Mouse (Mus musculus) splenic B cell, adult 2 months (primary cell): Measurements from ENCODE around the gene Helz2.
A peak's percentile ranks its signal among the peaks of the same experiment; 100 is the strongest.

ENCODE experiments used
- DNase-seq: peaks from one replicate; pipeline ENCODE4 v3.0.0-alpha.2; 2011; ENCODE audit warnings: low read depth, low spot score
- H3K27me3 ChIP-seq: 2 replicates; pipeline ENCODE4 v1.6.1; 2012; ENCODE audit warnings: mild to moderate bottlenecking, low read length, moderate library complexity, mixed read lengths; ENCODE audit not compliant: control insufficient read depth, poor library complexity, insufficient read depth, severe bottlenecking
- H3K36me3 ChIP-seq: 2 replicates; pipeline ENCODE4 v1.6.1; 2012; ENCODE audit warnings: mild to moderate bottlenecking, low read length, moderate library complexity, mixed read lengths; ENCODE audit not compliant: control insufficient read depth, poor library complexity, insufficient read depth, severe bottlenecking

The Helz2 gene

DNA sequence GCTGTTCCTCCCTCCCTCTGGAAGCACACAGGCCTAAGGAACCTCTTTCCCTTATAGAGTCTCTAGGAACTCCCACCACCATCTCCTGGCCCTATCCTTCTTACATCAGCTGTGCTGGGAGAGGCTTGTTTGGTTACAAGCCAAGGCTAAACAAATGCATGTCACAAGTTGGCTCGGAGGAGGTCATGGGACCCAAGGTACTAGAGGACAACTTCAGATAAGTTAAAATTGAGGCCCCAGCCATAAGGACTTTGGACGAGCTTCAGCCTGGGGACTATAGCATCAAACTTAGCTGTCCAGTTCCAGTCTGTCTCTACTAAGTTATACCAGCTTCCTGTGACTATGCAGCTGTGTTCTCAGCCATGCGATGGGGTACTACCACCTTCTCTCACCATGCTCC lies 14.7 kb downstream of the Helz2 start:
- peaks cover 32% of the 10 kb centered on the region for H3K36me3 ChIP-seq
- H3K27me3 ChIP-seq, result no peaks in the 10 kb centered on the region
- DNase-seq, result no peak

DNA sequence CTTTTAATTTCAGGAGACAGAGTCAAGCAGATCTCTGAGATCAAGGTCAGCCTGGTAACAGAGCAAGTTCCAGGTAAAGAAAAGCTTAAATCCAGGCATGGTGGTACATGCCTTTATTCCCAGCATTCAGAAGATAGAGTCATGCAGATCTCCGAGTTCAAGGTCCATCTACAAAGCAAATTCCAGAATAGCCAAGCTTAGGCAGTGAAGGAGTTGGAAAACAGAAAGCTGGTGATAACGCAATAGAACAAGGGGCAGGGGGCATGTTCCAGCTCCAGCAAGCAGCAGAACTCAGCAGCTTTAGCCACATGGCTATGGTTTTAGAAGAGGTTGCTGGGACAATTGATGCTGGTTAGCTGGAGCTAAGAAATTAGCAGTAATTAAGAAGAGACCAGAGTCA lies 16.8 kb downstream of the Helz2 start:
- peaks cover 16% of the 10 kb centered on the region for H3K36me3 ChIP-seq
- no peak for DNase-seq
- H3K27me3 ChIP-seq, result no peaks in the 10 kb centered on the region

DNA sequence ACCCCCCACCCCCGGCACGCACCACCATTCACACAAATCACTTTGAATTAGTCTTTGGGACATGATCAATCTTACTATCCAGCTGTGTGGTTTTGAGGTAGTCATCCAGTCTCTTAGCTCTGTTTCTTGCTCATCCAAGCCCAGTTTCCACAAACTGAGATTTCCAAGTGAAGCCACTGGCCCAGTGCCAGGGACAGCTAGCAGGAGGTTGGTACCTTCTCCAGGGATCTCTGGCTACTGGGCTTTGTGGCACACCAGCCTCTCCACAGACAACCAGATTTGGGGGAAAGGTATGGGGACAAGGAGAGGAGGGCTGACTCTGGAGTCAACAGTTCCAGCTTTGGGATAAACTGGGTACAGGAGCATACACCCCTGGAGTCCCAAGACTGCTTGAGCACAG lies 21.5 kb downstream of the Helz2 start:
- no peaks in the 10 kb centered on the region for H3K27me3 ChIP-seq
- no peaks in the 10 kb centered on the region for H3K36me3 ChIP-seq
- DNase-seq, result no peak

DNA sequence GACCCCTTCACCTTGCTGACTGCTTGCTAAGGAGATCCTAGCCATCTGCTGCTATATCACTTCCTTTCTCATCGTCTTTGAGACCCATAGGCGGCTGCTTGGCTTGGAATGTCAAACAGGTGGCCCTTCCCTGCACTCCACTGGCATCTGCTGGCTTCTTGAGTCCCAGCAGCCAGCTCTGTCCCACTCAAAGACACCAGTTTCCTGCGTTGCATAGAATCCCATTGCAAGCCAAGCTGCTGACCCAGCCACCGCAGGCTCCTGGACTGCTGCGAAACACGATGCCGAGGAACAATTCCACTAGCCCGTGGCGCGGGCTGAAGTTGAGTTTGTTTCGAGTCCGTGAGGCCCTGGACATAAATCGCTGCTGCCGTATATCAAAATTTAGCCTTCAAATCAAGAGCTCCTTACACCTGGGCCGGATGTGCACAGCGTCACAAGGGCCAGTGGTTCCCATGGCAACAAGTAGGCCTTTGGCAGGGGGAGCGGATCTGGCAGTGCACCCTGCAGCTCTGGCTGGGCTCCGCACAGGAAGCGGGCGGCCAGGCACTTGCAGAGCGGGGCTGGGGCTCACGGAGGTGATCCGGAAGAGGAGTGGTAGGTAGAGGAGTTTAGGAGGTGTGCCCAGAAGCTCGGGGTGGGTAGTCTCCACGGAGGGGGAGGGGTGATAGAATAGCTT lies 22.1 kb downstream of the Helz2 start, which contains the start of gene Fndc11:
Gene Fndc11, plus strand, starts transcription at position 476 of the 679 bp plus-strand sequence.
- H3K36me3 ChIP-seq, result no peaks in the 10 kb centered on the region
- peak; percentile 96 for DNase-seq
- H3K27me3 ChIP-seq, result no peaks in the 10 kb centered on the region

DNA sequence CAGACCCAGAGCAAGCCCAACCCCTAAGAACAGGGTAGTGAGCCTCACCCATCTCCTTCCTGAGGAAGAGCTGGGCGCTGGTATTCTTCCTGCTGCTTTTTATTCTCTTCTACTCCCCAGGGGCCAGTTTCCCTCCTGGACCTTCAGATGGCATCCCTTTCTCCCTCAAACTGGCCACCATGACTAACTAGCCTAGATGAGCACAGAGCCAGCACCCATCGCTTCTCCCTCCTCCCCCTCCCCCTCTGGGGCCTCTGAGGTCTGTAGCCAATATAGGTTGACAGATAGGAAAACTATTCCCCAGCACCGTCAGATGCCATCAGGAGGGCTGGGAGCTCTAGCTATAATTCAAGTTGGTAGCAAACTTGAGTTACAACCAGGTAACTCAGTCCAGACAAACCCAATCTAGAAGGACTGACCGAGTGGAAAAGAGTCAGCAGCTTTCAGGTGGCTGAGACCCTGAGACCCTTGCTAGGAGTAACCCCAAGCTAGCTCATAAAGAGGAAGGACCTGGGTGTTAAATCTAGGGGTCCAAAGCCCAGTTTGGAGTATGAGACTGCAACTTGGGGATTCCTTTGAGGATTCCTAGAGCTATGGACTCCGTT lies 22.8 kb downstream of the Helz2 start:
- Histone ChIP-seq H3K36me3 (no peaks in the 10 kb centered on the region), H3K27me3 (no peaks in the 10 kb centered on the region)
- no peak for DNase-seq

DNA sequence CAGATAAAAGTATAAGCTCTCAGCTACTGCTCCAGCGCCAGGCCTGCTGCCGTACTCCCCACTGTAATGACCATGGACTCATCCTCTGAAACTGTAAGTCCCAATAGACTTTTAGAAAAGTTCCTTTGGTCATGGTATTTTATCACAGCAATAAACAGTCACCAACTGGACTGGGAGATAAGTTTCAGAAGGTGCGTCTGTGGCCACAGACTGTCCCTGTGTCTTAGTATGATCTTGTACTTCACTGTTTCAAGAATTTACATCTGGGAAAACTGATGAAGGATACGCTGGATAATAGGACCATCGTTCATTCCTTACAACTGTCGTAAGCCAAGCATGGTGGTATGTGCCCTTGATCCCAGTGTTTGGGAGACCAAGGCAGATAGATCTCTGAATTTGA lies 25.8 kb downstream of the Helz2 start:
- H3K36me3 ChIP-seq, result no peaks in the 10 kb centered on the region
- no peaks in the 10 kb centered on the region for H3K27me3 ChIP-seq
- no peak for DNase-seq

DNA sequence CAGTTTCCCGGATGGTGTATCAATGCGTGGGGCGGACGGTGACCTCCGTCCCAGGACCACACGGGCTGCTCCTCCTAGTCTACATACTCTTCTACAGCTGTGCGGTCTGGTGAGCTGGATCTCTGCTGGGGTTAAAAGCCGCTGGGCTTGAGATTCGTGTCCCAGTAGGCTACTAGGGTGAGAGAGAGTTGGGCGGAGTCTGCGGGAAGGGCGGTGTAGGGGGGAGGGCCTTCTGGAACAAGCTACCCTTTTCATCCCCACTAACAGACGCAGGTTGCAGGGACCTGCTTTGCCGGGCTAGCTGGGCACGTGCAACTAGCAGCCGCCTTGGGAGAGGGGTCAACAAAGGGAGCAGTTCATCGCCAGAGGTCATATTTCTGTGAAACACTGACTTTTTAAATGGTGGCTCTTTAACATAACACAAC lies 28.8 kb downstream of the Helz2 start, which contains the start of gene Srms:
Gene Srms, minus strand, starts transcription at position 165 of the 425 bp plus-strand sequence.
- H3K36me3 ChIP-seq, result no peaks in the 10 kb centered on the region
- H3K27me3 ChIP-seq, result no peaks in the 10 kb centered on the region
- peak; percentile 49 for DNase-seq

DNA sequence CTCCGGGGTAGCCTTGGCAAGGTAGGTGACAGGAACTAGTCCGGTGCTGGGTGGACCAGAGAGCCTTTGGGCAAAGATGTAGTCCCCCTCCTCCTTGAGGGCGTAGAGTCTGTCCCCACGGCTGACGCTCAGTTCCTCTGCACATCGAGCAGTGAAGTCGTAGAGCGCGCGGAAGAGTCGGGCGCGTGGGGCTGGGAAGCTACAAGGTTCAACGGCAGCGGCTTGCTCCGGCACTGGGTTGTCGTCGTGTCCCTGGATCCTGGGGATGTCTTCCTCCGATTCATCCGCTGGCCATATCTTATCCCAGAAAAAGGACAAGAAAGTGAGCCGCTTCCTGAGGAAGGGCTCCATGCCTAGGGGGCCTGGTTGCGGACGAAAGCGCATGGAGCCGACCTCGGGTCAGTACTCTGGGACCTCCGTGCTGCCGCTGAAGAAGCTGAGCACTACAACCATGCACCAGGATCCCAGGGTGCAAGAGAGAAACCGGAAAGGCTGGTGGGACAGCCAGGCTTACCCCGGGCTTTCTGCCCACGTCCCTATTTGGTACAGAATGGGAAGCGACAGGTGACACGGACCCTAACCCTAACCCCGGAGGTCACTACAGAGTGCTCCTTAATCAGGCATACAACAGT lies 29.3 kb downstream of the Helz2 start:
- no peaks in the 10 kb centered on the region for H3K27me3 ChIP-seq
- DNase-seq, result peak; percentile 43
- no peaks in the 10 kb centered on the region for H3K36me3 ChIP-seq

DNA sequence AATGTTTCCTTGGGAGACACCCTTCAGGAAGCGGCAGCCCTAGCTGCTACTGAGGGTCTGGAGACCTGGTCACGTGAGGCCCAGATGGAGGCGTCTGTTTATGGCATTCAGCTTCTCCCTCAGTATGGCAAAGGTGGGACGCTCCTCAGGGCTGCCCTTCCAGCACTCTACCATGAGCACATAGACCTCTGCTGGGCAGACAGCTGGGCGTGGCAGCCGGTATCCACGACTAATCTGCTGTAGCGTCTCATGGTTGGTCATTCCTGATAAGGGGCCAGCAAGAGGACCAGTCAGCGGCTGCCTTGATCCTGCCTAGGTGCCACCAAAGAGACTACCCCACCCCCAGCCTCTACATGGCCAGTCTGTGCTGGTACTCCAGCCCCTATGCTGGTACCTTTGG lies 35.7 kb downstream of the Helz2 start:
- DNase-seq, result no peak
- H3K36me3 ChIP-seq, result no peaks in the 10 kb centered on the region
- H3K27me3 ChIP-seq, result no peaks in the 10 kb centered on the region

DNA sequence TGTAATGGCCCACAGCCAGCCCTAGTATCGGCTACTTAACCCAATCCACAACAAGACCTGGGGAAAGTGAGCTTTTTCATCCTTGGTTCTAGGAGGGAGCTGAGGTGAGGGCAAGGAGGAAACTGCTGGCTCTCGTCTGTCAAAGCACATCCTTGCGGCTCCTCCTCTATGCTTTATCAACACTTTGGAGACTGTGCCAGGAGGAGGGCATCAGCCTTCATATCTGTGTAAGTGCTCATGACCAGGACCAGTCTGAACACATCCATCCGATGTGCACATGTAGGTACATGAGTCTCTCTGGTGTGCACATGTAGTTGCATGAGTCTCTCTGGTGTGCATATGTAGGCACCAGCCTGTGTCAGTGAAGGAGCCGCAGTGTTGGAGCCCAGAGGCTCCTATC lies 36.1 kb downstream of the Helz2 start:
- no peaks in the 10 kb centered on the region for H3K36me3 ChIP-seq
- DNase-seq, result no peak
- H3K27me3 ChIP-seq, result no peaks in the 10 kb centered on the region

DNA sequence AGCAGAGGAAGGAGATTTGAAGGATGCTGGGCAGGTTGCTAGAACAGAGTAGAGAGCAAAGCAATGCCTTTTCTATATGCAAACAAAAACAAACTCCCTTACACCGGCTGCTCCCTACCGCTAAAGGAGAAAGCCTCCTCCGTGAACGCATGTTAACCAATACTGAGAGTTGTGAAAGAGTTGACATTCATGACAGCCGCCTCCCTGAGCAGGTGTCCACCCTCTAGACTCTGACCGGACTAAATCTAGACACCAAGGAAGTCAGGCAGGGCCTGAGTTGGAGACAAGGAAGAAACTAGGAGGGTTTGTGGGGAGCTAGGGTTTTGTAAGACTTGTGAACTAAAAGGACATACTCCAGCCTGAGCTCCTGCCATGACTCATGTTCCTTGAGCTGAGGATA lies 38.9 kb downstream of the Helz2 start:
- DNase-seq, result no peak
- Histone ChIP-seq H3K36me3 (no peaks in the 10 kb centered on the region), H3K27me3 (no peaks in the 10 kb centered on the region)

DNA sequence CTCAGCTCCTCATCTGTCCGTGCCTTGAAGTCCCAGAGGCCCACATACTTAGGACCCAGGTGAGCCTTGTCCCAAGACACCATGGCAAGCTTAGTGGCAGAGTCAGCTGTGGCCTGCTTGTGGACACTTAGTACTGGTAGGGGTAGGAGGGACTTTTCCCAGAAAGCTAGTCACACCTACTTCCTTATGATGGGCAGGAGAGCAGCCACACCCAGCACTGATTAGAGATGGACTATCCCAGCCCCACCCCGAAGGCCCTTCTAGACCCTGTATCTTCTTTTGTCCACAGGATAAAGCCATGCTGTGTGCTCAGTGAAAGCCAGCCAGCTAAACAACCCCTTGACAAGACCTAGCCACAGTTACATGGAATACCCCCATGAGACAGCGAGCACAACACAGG lies 39.4 kb downstream of the Helz2 start, which contains the start of gene Ptk6:
Gene Ptk6, minus strand, starts transcription at position 368 of the 400 bp plus-strand sequence.
- no peaks in the 10 kb centered on the region for H3K36me3 ChIP-seq
- no peak for DNase-seq

DNA sequence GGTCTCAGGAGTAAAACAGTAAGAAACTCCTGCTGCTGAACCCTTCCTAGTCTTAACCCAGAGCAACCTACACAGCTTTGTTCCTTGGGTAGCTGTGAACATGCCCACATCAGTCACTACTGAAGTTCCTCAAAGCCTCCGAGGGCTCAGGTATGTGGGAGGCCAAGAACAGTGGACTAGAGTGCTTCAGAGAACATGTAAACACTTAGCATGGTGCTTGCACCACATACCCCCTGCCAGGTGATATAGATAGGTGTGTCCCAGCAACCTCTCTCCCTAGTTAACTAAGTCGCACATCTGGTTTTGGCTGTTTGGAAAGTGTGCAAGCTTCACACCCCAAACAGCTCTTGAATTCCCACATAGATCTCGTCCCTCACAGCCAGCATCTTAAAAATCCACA lies 40.2 kb downstream of the Helz2 start:
- no peaks in the 10 kb centered on the region for H3K27me3 ChIP-seq
- no peaks in the 10 kb centered on the region for H3K36me3 ChIP-seq
- no peak for DNase-seq

More for the DNA sequence above, 39.4 kb downstream of the Helz2 start, which contains the start of gene Ptk6:
- H3K27me3 ChIP-seq, result no peaks in the 10 kb centered on the region

DNA sequence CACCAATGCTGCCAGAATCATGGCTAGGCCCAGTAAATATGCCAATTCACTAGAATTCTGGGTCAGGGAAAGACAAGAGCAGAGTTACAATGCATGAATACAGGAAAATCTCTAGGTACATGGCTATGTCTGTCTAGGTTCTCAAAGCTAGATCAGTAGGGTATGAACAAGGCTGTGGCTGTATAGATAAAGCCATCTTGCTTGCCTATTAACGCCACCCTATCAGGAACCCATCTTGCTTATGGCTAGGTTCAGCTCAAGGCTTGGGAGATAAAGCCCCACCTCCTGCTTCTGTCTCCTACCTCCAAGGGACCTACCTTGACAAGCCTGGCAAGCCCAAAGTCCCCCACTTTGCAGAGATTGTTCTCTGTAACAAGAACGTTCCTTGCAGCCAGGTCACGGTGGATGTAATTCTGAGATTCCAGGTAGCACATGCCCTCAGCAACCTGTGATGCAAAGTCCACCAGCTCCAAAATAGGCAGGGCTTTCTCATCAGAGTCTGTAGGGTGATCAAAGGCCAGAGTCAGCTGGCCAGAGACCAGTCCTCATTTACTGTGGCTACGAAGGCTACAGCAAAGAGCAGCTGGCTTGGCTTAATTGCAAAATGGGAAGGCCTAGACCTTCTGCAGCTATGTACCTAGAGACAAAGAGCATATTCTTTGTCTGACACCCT lies 45.1 kb downstream of the Helz2 start:
- H3K36me3 ChIP-seq, result no peaks in the 10 kb centered on the region
- no peak for DNase-seq
- no peaks in the 10 kb centered on the region for H3K27me3 ChIP-seq

DNA sequence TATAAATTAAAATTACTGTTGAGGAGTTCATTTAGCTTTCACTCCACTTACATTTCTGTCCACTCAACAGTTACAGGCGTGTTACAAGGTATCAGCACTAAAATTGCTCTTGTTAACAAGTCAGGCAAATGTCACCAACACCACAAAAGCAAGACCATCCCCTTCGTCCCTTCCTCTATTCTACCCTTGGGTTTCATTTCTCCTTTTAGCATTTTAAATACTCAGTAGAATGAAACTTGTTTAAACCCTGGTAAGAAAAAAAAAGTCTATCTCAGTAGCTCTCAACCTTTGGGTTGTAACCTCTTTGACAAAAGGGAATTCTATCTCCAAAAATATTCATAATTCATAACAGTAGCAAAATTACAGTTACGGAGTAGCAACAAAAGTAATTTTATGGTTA lies 48.8 kb downstream of the Helz2 start:
- DNase-seq, result peak; percentile 74
- Histone ChIP-seq H3K36me3 (no peaks in the 10 kb centered on the region), H3K27me3 (no peaks in the 10 kb centered on the region)
